Mouse (Mus musculus): Measurements from ENCODE around the gene Gm49394. TPM values are rescaled to one million over a fixed set of nuclear protein-coding genes. Genes with fewer than 3 reads are reported as not detected.

Gm49394 gene
- polyA plus RNA-seq, 2 experiments from 2014 or later = not detected

DNA sequence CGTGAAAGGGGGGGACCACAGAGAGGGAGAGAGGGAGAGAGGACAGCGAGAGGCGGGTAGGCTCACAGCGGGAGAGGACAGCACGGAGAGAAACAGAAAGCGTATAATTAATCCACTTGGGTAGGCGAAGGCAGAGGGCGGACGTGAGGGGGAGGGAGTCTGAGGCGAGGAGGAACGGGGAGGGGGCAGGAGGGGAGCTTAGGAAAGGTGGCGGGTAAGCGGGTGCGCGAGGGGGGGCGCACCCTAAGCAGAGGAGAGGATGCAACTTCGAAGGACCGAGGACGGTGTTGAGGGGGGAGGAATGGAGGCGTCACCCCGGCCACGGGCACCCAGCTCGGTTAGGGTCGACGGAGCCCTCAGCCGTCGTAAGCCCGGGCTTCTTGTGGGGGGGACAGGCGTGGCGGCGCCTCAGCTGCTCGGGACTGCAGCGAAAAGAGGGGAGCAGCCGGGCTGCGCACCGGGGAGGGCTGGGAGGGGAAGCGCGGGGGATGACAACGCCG is 11.0 kb downstream of the Gm49394 start:
- ATAC-seq = no peak

DNA sequence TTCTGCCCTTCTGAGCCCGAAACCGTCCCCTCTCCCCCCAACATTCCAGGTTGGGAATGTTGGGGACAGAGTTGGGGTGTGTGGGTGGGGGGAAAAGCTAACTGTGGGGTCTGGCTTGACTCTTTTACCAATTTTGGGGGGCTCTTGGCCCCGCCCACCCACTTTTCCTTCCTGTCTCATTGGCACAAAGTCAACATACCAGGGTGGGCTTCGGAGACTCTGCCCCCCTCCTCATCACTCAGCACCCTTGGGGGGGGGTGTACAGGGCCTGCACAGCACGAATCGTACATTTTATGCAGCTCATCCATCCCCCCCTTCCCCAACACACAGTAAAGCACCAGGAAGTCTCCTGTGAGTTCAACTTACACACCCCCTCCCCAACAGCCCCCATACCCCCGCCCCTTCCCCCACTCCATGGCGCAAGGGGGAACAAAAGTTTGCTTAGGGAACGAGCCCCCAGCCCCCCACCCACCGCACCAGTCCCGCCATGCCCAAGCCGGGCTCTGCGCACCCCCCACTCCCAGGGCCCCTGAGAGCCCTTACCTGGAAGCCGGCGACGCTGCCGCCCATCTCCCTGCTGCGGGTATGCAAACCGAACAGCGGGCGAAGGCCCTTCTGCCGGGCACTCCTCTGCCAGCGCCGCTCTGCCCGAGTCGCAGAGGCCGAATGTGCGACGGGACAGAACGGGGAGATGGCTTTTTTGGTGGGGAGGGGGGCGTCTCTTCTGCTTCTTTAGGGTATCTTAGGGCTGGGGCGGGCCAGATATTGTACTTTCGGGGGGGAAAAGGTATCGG is 11.7 kb downstream of the Gm49394 start:
- no peak for ATAC-seq

DNA sequence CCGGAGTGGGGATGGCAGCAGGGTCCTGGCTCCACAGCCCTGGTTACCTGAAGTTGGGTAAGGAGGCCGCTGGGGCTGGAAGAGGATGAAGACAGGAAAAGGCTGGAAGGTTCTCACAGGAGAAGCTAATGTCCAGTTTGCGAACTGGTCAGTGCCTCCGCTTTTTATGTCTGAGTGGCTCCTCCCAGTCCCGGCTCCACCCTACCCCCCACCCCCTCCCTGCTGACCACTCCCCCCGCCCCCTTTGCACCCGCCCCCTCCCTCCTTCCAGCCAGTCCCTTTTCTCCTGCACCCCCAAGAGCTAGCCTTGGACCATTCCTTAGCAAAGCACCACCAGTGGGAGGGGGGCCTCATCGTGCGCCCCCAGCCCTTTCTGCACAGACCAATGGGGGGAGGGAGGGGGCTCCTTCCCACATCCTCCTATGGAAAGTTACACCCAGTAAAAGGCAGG is 12.4 kb downstream of the Gm49394 start:
- ATAC-seq = no peak

DNA sequence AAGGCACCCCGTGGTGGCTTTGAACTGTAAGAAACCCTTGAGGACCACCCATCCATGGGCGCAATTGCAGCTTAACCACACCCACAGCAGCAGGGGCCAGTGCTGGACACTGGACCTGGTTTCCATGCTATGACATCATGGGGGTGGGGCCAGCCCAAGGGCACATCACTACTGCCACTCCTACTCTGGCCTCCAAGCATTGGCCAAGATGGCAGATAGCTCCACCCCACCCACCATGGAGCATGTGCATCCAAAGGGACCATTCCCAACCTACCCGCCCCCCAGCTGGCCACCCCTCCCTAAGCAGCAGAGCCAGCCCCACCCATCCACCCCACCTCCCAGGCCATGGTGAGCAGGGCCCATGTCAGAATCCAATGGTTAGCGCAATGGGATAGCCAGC is 13.7 kb downstream of the Gm49394 start:
- ATAC-seq = no peak

DNA sequence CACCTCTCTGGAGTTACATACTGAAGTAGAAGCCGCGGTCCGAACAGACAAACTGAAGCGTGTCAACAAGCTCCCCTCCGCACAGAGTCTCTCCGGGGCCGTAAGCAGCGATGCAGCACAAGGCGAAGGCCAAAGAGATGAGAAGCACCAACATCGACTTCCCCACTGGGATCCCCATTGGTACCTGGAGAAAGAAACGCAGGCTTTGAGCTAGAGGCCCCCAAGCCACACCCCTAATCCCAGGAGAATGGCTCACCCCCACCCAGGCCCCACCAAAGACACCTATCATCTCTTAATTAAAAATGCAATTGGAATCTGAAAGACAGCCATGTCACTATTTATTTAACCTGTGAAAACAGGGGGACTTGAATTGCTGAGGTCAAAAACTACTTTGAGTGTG is 14.1 kb downstream of the Gm49394 start:
- no peak for ATAC-seq

DNA sequence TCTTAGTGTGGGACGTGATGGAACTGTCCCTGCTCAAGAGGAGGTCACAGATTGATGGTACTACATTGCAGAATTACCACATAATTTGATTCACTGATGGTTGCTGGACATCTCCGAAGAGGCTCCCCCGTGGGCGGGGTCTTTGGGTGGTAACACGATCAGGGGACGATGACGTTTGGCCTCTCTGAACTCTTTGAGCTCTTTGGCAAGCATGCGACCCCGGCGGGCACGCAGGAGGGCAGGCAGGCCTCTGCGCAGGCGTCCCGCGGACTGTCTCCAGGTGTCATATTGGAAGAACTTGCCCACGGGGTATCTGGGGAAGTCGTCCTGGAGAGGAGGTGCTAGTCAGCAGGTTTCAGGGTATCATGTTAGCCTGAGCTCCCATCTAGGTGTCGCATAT is 16.0 kb downstream of the Gm49394 start:
- ATAC-seq = no peak

DNA sequence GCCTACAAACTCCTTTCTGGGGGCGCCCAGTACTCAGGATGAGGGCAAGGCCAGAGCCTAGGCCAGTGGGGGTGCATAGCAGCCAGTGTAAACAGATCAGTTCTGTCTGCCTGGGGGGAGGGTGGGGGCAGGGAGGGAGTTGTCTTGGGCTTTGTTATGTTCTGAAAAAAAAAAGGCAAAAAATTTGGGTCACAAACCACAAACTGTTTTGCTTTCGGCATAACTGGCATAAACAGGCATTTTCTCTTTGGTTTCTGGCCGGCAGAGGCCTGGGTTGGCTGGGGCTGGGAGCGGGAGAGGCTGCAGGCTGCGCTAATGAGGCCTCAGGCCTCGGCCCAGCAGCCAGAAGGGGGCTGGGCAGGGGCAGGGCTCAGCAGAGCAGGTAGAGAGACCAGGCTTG is 23.1 kb downstream of the Gm49394 start:
- no peak for ATAC-seq

DNA sequence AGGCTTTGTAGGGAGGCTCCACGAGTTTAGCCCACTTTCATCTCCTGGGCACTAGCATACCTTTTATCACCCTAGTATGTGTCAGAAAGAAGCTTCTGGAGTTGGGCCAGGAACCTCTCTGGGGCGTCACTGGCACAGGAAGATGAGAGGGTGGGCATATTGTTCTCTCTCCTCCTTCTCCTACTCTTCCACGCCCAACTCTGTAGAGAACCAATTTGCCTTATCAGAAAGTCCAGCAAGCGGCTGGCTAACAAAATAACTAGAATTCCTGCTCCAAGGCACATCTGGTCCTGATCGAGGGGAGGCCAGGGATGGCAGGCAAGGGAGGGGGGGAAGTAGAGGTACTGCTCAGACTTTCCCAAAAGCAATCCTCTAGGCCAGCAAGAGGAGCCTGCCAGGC is 24.7 kb downstream of the Gm49394 start:
- no peak for ATAC-seq

DNA sequence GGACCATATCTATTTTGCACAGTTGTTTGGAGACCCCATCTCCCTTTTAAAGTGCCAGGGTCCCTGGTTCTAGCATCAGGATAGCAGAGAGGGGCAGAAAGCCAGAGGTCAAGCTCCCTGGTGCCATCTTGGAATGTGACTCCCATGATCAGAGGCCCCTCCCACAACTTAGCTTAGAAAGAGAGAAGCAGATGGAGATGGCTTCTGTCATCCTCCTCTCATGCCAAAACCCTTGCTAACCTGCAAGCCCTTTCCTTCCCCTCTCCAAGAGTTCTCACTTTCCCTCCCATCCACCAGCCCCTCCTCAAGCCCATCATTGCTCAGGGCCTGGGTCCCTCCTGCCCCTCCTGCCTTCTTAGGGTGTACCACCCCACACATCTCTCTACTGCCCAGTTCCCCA is 33.6 kb downstream of the Gm49394 start:
- ATAC-seq = no peak

DNA sequence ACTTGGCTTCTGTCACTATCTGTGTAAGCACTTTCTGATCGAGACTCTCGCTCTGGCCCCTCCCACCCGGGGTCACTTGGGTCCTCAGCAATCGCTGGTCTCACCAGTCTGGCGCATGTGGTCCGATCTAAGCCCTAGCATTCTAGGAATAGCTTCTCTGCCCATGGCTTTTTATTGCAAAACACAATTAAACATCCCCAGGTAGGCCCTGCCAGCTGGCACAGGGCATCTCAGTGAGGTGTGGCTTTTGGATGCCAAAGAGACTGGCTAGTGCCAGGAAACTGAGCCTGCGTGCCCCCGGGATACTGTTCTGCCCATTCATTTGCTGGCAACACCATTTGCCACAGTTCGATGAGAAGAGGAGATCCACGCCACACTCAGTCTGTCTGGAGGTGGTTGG is 39.1 kb downstream of the Gm49394 start:
- no peak for ATAC-seq

DNA sequence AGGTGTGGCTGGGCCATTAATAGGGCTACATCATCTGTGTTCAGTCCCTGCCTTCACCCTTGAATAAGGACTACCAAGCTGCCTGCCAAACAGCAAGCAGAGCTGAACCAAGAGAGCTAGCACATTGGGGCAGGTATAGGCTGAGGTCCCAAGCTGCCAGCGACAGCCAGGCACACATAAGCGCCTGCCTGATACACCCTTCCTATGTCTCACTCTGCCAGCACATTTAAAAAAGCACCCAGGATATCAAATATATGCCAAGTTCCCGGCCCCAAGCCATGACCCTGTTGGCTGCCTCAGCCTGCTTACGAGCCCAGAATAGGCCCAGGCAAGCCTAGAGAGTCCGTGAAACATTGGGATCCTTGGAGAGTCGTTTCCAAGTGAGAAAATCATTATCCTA is 39.9 kb downstream of the Gm49394 start:
- ATAC-seq = no peak

DNA sequence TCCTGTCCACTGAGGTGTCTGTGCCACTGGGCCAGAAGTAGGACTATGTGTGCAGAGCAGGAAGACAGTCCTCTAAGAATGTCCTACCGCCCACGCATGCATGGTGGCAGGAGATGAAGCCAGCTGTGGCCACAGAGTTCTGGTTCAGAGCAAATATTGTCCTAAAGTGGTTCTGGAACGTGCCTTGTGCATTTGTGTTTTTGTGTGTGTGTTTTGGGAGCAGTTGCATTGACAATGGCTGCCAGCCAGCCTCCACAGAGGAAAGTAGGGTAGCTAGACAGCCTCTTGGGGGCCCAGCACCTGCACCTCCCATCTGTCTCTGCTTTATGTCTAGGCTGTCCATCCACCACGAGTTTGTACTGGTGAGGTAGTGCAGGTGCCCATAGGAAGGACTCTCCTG is 47.6 kb downstream of the Gm49394 start:
- no peak for ATAC-seq

DNA sequence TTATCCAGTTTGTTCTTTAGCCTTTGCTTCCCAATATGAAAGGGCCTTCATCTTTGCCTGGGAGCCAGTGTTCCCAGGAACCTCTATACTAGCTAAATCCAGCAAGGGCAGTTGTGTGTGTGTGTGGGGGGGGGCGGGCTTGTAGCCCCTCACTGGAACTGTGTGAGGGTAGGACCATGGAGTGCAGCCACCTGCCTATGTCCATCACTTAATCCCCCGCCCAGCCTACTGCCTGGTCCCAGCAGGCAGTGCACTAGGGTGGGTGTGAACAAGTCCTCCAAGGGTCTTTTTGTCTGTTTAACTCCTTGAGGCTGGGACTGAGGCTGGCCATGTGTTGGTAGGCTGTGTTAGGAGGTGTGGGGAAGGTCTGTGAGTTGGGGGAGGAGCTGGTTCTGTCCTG is 56.7 kb downstream of the Gm49394 start:
- ATAC-seq = no peak

DNA sequence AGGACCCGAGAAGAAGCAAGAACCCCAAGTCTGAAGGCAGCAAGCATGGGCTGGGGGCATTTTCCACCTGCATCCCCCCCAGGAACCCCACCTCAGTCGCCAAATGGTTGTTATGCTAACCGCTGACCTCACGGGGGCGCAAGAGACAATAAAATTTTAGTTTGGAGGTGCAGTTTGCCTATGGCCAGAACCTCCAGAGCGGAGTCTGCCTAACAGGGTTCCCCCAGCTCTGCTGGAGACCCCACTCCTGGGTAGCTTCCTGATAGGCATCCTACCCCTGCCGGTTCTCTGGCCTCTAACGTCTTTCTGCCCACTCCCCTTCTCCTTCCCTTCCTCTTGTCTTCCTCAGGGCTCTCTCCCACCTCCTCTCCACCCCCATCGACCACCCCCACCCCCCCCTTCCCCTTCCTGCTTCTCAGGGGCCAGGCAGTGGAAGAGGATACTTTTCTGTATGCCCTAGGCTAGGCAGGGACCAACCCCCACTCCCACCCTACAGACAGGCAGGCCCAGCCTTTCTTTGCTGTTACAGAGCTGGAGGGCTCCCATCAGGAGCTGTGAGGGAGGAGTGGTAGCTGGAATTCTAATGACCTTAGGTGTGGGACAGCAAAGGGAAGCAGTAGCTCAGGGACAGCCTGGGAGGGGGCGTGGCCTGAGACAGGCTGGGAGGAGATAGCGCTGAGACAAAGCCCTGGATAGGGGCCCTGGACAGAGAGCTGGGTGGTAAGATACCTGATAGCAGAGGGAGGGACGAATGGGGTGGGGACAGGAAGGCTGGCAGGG is 58.9 kb downstream of the Gm49394 start:
- ATAC-seq = no peak

DNA sequence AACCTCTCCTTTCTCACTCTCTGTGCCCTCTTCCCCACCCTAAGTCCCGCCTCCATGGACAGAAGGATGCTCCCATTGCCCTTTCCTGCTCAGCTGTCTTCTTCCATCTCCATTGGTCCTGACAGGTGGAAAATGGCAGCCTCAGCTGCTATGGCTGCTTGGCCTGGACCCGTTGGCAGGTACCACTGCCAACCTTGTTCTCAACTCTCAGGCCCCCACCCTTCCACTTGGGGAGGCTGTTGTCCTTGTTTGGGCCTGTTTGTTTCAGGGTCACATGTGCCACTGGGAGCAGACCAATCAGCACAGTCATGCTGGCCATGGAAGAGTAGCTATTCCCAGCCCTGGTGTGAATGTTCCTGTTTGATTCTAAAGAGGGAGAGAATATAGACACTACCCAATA is 68.8 kb downstream of the Gm49394 start:
- ATAC-seq = no peak

Other genes starting within 250 kb of the Gm49394 start
- gene Syt8, start 235.1 kb downstream of the Gm49394 start, polyA plus RNA-seq (2017; shearing (Covaris generic)) = not detected
- gene Tnni2, start 228.1 kb downstream of the Gm49394 start, polyA plus RNA-seq (2017; shearing (Covaris generic)) = not detected
- gene Lsp1, start 209.1 kb downstream of the Gm49394 start, polyA plus RNA-seq (2017; shearing (Covaris generic)) = 1,000 to 10,000 TPM; 1,487 to 1,560 TPM
- gene Tnnt3, start 171.1 kb downstream of the Gm49394 start, polyA plus RNA-seq (2017; shearing (Covaris generic)) = 1 to 10 TPM; 2.8 to 3.0 TPM
- gene Mrpl23, start 137.3 kb downstream of the Gm49394 start, polyA plus RNA-seq (2017; shearing (Covaris generic)) = 10 to 100 TPM; 10.2 to 31.9 TPM
- under 1 TPM in 1 of 2 experiments, not detected in 1; 0.24 TPM for gene Igf2, start 3.1 kb downstream of the Gm49394 start, polyA plus RNA-seq (2017; shearing (Covaris generic))
- not detected for gene Ins2, start 73.4 kb upstream of the Gm49394 start, polyA plus RNA-seq (2017; shearing (Covaris generic))